Mouse (Mus musculus) midbrain, postnatal 0 days (tissue): ENCODE data around the gene Snph. TPM values are rescaled to one million over a fixed set of nuclear protein-coding genes. Genes with fewer than 3 reads are reported as not detected.

ENCODE experiments used
- ATAC-seq: fragments of 200-750 bp; cut with Nextera tagmentation; 2 replicates; pipeline ENCODE4 v1.8.0; 2017; ENCODE audit warnings: moderate number of reproducible peaks, mild to moderate bottlenecking, moderate TSS enrichment, moderate library complexity; ENCODE audit not compliant: low FRiP score
- DNase-seq: peaks from one replicate; pipeline ENCODE4 v3.0.0-alpha.2; 2015; ENCODE audit warnings: low spot score
- H3K27ac ChIP-seq: fragments of 300-500 bp; sonication (generic); 2 replicates; pipeline ENCODE4 v1.5.1; 2014; ENCODE audit warnings: low read depth, mild to moderate bottlenecking, low read length, mixed read lengths
- H3K27me3 ChIP-seq: fragments of 300-500 bp; sonication (generic); 2 replicates; pipeline ENCODE4 v1.6.1; 2014; ENCODE audit warnings: low read length, control low read depth, mixed read lengths; ENCODE audit not compliant: insufficient read depth
- H3K36me3 ChIP-seq: fragments of 300-500 bp; sonication (generic); 2 replicates; pipeline ENCODE4 v1.6.1; 2014; ENCODE audit warnings: low read length, control low read depth, mixed read lengths; ENCODE audit not compliant: insufficient read depth
- H3K4me1 ChIP-seq: fragments of 300-500 bp; sonication (generic); 2 replicates; pipeline ENCODE4 v1.6.1; 2014; ENCODE audit warnings: mild to moderate bottlenecking, control low read depth, antibody characterized with exemption, low read length, mixed read lengths; ENCODE audit not compliant: insufficient read depth
- H3K4me2 ChIP-seq: fragments of 300-500 bp; sonication (generic); 2 replicates; pipeline ENCODE4 v1.6.1; 2014; ENCODE audit warnings: low read depth, mild to moderate bottlenecking, low read length, mixed read lengths; ENCODE audit not compliant: poor library complexity, severe bottlenecking
- H3K4me3 ChIP-seq: fragments of 300-500 bp; sonication (generic); 2 replicates; pipeline ENCODE4 v1.5.1; 2014; ENCODE audit warnings: low read depth, mild to moderate bottlenecking, low read length, moderate library complexity
- H3K9ac ChIP-seq: fragments of 300-500 bp; sonication (generic); replicated peaks from 2 replicates; pipeline ENCODE4 v1.6.1; 2014; ENCODE audit warnings: mild to moderate bottlenecking, low read length, moderate library complexity, mixed read lengths; ENCODE audit not compliant: poor library complexity, severe bottlenecking
- H3K9me3 ChIP-seq: fragments of 300-500 bp; sonication (generic); 2 replicates; pipeline ENCODE4 v1.6.1; 2016; ENCODE audit warnings: low read length, control low read depth
- CTCF ChIP-seq: IDR thresholded peaks from 2 replicates; pipeline ENCODE4 v1.5.1; 2016; ENCODE audit warnings: antibody characterized with exemption, mild to moderate bottlenecking
- WGBS: fragments of 180-500 bp; shearing (Covaris S2); extraction: QIAGEN DNeasy Blood & Tissue Kit; methylation state at CpG from one replicate; pipeline ENCODE4 v1.1.7; 2014; 5-methylcytosine and 5-hydroxymethylcytosine counted together
- polyA plus RNA-seq: library from polyadenylated mRNA; unstranded; fragments of >200 nt; fragmentation: Nextera tagmentation; extraction: Ambion mirVana; gene quantifications from 2 replicates; pipeline ENCODE4 v1.2.1, GENCODE M21; 2015
- total RNA-seq: library from RNA; depleted of rRNA; stranded (reverse); fragments of >200 nt; gene quantifications from 2 replicates; pipeline ENCODE4 v1.2.3, GENCODE M21; 2014; rRNA removed

Gene Snph
- 64.2 and 66.1 TPM in 2 replicates for total RNA-seq
- polyA plus RNA-seq, result 21.9 and 23.4 TPM in 2 replicates

DNA sequence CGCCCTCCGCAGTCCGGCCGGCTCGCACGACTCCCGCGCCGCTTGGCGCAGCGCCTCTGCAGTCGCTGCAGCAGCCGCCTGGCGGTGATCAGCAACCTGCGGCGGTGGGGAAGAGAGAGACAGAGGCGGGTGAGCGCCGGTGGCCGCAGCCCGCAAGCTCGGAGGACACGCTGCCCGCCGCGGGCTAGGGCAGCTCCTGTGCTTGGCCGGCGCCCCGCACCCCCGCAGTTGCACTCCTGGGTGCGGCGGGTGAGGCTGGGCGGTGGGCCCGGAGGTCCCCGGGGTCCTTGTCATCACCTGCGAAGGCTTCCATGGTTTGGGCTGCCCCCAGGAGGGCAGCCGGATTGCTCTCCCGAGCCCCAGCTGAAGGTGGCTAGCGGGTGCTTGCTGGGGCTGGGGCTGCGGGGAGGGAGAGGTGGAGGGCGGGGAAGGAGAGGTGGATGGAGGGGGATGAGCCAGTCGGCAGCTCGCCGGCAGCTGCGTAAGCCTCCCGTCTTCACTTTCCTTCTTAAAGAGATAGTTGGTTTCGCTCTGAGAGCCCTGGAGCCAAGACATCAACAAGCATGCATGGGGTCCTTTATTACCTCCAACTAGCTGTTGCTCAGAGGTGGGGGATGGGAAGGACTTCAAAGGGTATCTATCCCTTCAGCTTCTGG, at the start of gene Snph:
Snph (minus strand) TSS at position 435 of the 656 bp plus-strand sequence.
- ATAC-seq (peak; percentile 90), DNase-seq (peak; percentile 89)
- Histone ChIP-seq H3K4me3 (peak within 1 kb of the TSS; percentile 84), H3K27me3 (no peaks in the 10 kb centered on the region), H3K9me3 (no peaks in the 10 kb centered on the region), H3K27ac (peak within 1 kb of the TSS; percentile 88), H3K9ac (peak within 1 kb of the TSS; percentile 86), H3K4me2 (peak within 1 kb of the TSS; percentile 61), H3K36me3 (0 out of 2 replicates have a peak, but pooled peaks cover 3% of the 10 kb centered on the region), H3K4me1 (peaks cover 18% of the 10 kb centered on the region; the same call in 1 of the 2 replicates)
- under 1% methylated on average over 38 of the region's 47 CpGs for WGBS
- TF ChIP-seq CTCF, result peak; percentile 66

DNA sequence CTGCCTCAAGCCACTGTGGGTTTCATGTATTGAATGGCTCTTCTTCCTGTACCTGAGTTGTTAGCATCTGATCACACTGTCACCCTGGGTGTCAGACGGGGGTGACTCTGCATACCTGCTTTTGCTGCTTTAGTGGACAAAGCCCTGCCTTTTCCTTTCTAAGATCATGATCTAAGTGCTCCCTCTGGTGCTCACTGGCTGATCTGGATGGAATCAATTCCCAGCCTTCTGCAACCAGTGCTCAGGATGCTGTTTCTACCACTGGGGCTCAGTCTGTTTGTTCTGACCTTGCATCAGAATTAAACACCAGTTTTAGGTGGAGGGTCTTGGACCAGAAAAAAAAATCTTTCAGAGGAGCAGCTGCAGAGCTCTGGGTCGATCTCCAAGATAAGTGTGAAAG, 43.8 kb upstream of the Snph start:
- Histone ChIP-seq H3K4me2 (no peak overlapping the region), H3K27ac (no peak overlapping the region), H3K4me3 (no peak overlapping the region), H3K9me3 (no peaks in the 10 kb centered on the region), H3K4me1 (no peaks in the 10 kb centered on the region), H3K36me3 (no peaks in the 10 kb centered on the region), H3K9ac (no peak overlapping the region), H3K27me3 (no peaks in the 10 kb centered on the region)
- ATAC-seq (no peak), DNase-seq (peak; percentile 31)
- peak; percentile 61 for TF ChIP-seq CTCF
- WGBS, result 60% methylated on average over 2 of the region's 2 CpGs

DNA sequence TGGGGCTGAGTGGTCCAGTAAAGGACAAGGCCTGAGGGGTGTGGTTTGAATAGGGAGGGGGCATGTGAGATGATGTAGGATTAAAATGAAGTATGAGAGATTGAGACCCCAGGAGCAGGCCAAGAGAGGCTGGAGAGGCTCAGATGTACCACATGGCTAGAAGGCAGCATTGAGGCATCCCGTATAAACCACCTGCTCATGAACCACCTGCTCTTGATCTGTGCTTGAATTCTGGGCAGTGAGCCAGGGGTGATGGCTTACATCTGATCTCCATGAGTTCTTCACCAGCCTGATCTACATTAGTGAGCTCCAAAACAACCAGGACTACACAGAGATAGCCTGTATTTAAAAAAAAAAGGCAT, 38.6 kb upstream of the Snph start:
- Histone ChIP-seq H3K9ac (no peak overlapping the region), H3K4me2 (no peak overlapping the region), H3K9me3 (no peaks in the 10 kb centered on the region), H3K27me3 (no peaks in the 10 kb centered on the region), H3K4me1 (no peaks in the 10 kb centered on the region), H3K27ac (no peak overlapping the region), H3K4me3 (no peak overlapping the region), H3K36me3 (no peaks in the 10 kb centered on the region)
- 50% methylated on average over 1 of the region's 1 CpGs for WGBS
- ATAC-seq, result 0 out of 2 replicates have a peak, but pooled peaks have one; percentile 41
- DNase-seq, result peak; percentile 6
- TF ChIP-seq CTCF, result no peak

GRCm38 (mm10) chr2:151670026-151670967, 37.9 kb upstream of the Snph start:
- no peaks in the 10 kb centered on the region for H3K36me3 ChIP-seq
- peak overlapping the region; percentile 42 for H3K4me2 ChIP-seq
- no peak overlapping the region for H3K27ac ChIP-seq
- peak; percentile 78 for ATAC-seq
- no peaks in the 10 kb centered on the region for H3K4me1 ChIP-seq
- H3K9me3 ChIP-seq, result no peaks in the 10 kb centered on the region
- no peak for TF ChIP-seq CTCF
- H3K4me3 ChIP-seq, result peak overlapping the region; percentile 19; the same call in 1 of the 2 replicates
- 34% methylated on average over 48 of the region's 48 CpGs for WGBS
- H3K9ac ChIP-seq, result 0 out of 2 replicates have a peak overlapping the region, but pooled peaks have one; percentile 8
- DNase-seq, result no peak
- no peaks in the 10 kb centered on the region for H3K27me3 ChIP-seq

GRCm38 (mm10) chr2:151668433-151668832, 36.0 kb upstream of the Snph start, which contains the start of gene Rad21l:
Gene Rad21l, minus strand, starts transcription at chr2:151668533.
- Histone ChIP-seq H3K4me2 (no peak within 1 kb of the TSS), H3K9ac (no peak within 1 kb of the TSS), H3K4me1 (no peaks in the 10 kb centered on the region), H3K9me3 (no peaks in the 10 kb centered on the region), H3K27me3 (no peaks in the 10 kb centered on the region), H3K27ac (no peak within 1 kb of the TSS), H3K4me3 (no peak within 1 kb of the TSS), H3K36me3 (no peaks in the 10 kb centered on the region)
- ATAC-seq (no peak), DNase-seq (no peak)
- 80% methylated on average over 3 of the region's 3 CpGs for WGBS
- no peak for TF ChIP-seq CTCF
